Mouse (Mus musculus): ENCODE results near the gene Jund. TPM values are rescaled to one million over a fixed set of nuclear protein-coding genes. Genes with fewer than 3 reads are reported as not detected.
A peak's percentile ranks its signal among the peaks of the same experiment; 100 is the strongest.

Gene Jund
- polyA plus RNA-seq, 1 experiment from 2014 or later, result 117 TPM

- peak within 1 kb of the TSS; percentile 76 for H3K4me3 ChIP-seq (replicated peaks)
- peak within 1 kb of the TSS; percentile 76 for H3K9ac ChIP-seq (replicated peaks)
- peak within 1 kb of the TSS; percentile 84 for H3K4me2 ChIP-seq
- peaks cover 22% of the 10 kb centered on the region for H3K36me3 ChIP-seq
- peaks cover 29% of the 10 kb centered on the region for H3K4me1 ChIP-seq (replicated peaks)
- no peaks in the 10 kb centered on the region for H3K9me3 ChIP-seq
- H3K27me3 ChIP-seq, result no peaks in the 10 kb centered on the region
- 5% methylated on average over 14 of the region's 14 CpGs for WGBS
- ATAC-seq (ENCODE audit: insufficient number of reproducible peaks, insufficient read depth, low FRiP score, low TSS enrichment, low read depth), result no peak; the same call in 1 of the 2 replicates
- H3K27ac ChIP-seq, result peak within 1 kb of the TSS; percentile 86
These were observed 38.5 kb upstream of the Jund start, which contains the start of gene Pgpep1 for GRCm38 (mm10) chr8:70660273-70660725. Gene Pgpep1, minus strand, starts transcription at chr8:70660388.

GRCm38 (mm10) chr8:70663691-70664090, 35.1 kb upstream of the Jund start:
- no peaks in the 10 kb centered on the region for H3K36me3 ChIP-seq
- H3K4me3 ChIP-seq (replicated peaks), result no peak overlapping the region
- H3K9ac ChIP-seq (replicated peaks), result no peak overlapping the region
- 0 out of 2 replicates have a peak, but pooled peaks cover 3% of the 10 kb centered on the region for H3K9me3 ChIP-seq
- no peak overlapping the region for H3K4me2 ChIP-seq
- H3K27ac ChIP-seq, result no peak overlapping the region
- 71% methylated on average over 4 of the region's 4 CpGs for WGBS
- ATAC-seq (ENCODE audit: insufficient number of reproducible peaks, insufficient read depth, low FRiP score, low TSS enrichment, low read depth), result no peak
- no peaks in the 10 kb centered on the region for H3K27me3 ChIP-seq
- peaks cover 16% of the 10 kb centered on the region for H3K4me1 ChIP-seq (replicated peaks)

GRCm38 (mm10) chr8:70664631-70665030, 34.1 kb upstream of the Jund start:
- peaks cover 11% of the 10 kb centered on the region for H3K4me1 ChIP-seq (replicated peaks)
- H3K36me3 ChIP-seq, result no peaks in the 10 kb centered on the region
- no peaks in the 10 kb centered on the region for H3K27me3 ChIP-seq
- H3K27ac ChIP-seq, result no peak overlapping the region
- no peak overlapping the region for H3K9ac ChIP-seq (replicated peaks)
- H3K9me3 ChIP-seq, result 0 out of 2 replicates have a peak, but pooled peaks cover 3% of the 10 kb centered on the region
- H3K4me2 ChIP-seq, result no peak overlapping the region
- 71% methylated on average over 3 of the region's 3 CpGs for WGBS
- H3K4me3 ChIP-seq (replicated peaks), result no peak overlapping the region
- no peak for ATAC-seq (ENCODE audit: insufficient number of reproducible peaks, insufficient read depth, low FRiP score, low TSS enrichment, low read depth)

- no peak overlapping the region for H3K27ac ChIP-seq
- H3K4me1 ChIP-seq (replicated peaks), result peaks cover 3% of the 10 kb centered on the region
- ATAC-seq (ENCODE audit: insufficient number of reproducible peaks, insufficient read depth, low FRiP score, low TSS enrichment, low read depth), result no peak
- H3K4me3 ChIP-seq (replicated peaks), result no peak overlapping the region
- no peak overlapping the region for H3K9ac ChIP-seq (replicated peaks)
- 0 out of 2 replicates have a peak, but pooled peaks cover 3% of the 10 kb centered on the region for H3K9me3 ChIP-seq
- no peaks in the 10 kb centered on the region for H3K27me3 ChIP-seq
- WGBS, result 61% methylated on average over 2 of the region's 2 CpGs
- H3K4me2 ChIP-seq, result no peak overlapping the region
- H3K36me3 ChIP-seq, result no peaks in the 10 kb centered on the region
These were observed 33.1 kb upstream of the Jund start for GRCm38 (mm10) chr8:70665599-70665998.

GRCm38 (mm10) chr8:70667071-70667470, 31.7 kb upstream of the Jund start:
- H3K4me2 ChIP-seq, result no peak overlapping the region
- H3K4me3 ChIP-seq (replicated peaks), result no peak overlapping the region
- 0 out of 2 replicates have a peak, but pooled peaks cover 3% of the 10 kb centered on the region for H3K9me3 ChIP-seq
- no peak overlapping the region for H3K9ac ChIP-seq (replicated peaks)
- 73% methylated on average over 5 of the region's 5 CpGs for WGBS
- H3K27me3 ChIP-seq, result no peaks in the 10 kb centered on the region
- no peak for ATAC-seq (ENCODE audit: insufficient number of reproducible peaks, insufficient read depth, low FRiP score, low TSS enrichment, low read depth)
- no peak overlapping the region for H3K27ac ChIP-seq
- H3K4me1 ChIP-seq (replicated peaks), result peaks cover 3% of the 10 kb centered on the region; the same call in 1 of the 2 replicates
- H3K36me3 ChIP-seq, result no peaks in the 10 kb centered on the region

- WGBS, result 75% methylated on average over 10 of the region's 10 CpGs
- Histone ChIP-seq H3K9ac (replicated peaks) (no peak overlapping the region), H3K4me1 (replicated peaks) (peaks cover 17% of the 10 kb centered on the region), H3K27me3 (no peaks in the 10 kb centered on the region), H3K4me2 (no peak overlapping the region), H3K9me3 (0 out of 2 replicates have a peak, but pooled peaks cover 3% of the 10 kb centered on the region), H3K4me3 (replicated peaks) (no peak overlapping the region), H3K36me3 (peaks cover 4% of the 10 kb centered on the region; the same call in 1 of the 2 replicates), H3K27ac (0 out of 2 replicates have a peak overlapping the region, but pooled peaks have one; percentile 85)
- no peak for ATAC-seq (ENCODE audit: insufficient number of reproducible peaks, insufficient read depth, low FRiP score, low TSS enrichment, low read depth)
These were observed 27.0 kb upstream of the Jund start for GRCm38 (mm10) chr8:70671615-70672324.

GRCm38 (mm10) chr8:70672325-70673078, 26.2 kb upstream of the Jund start:
- peak overlapping the region; percentile 77 for H3K4me2 ChIP-seq
- peaks cover 8% of the 10 kb centered on the region; the same call in 1 of the 2 replicates for H3K36me3 ChIP-seq
- H3K9ac ChIP-seq (replicated peaks), result peak overlapping the region; percentile 48
- H3K9me3 ChIP-seq, result 0 out of 2 replicates have a peak, but pooled peaks cover 3% of the 10 kb centered on the region
- ATAC-seq (ENCODE audit: insufficient number of reproducible peaks, insufficient read depth, low FRiP score, low TSS enrichment, low read depth), result peak; percentile 23; the same call in 1 of the 2 replicates
- no peaks in the 10 kb centered on the region for H3K27me3 ChIP-seq
- peak overlapping the region; percentile 85 for H3K27ac ChIP-seq
- peak overlapping the region; percentile 64 for H3K4me3 ChIP-seq (replicated peaks)
- peaks cover 14% of the 10 kb centered on the region for H3K4me1 ChIP-seq (replicated peaks)
- 40% methylated on average over 19 of the region's 19 CpGs for WGBS

GRCm38 (mm10) chr8:70673079-70673856, 25.5 kb upstream of the Jund start, which contains the start of gene Lsm4:
Gene Lsm4, plus strand, starts transcription at chr8:70673248.
- ATAC-seq (ENCODE audit: insufficient number of reproducible peaks, insufficient read depth, low FRiP score, low TSS enrichment, low read depth), result peak; percentile 96
- Histone ChIP-seq H3K4me1 (replicated peaks) (peaks cover 14% of the 10 kb centered on the region), H3K27me3 (no peaks in the 10 kb centered on the region), H3K9me3 (no peaks in the 10 kb centered on the region), H3K4me3 (replicated peaks) (peak within 1 kb of the TSS; percentile 64), H3K36me3 (peaks cover 16% of the 10 kb centered on the region), H3K4me2 (peak within 1 kb of the TSS; percentile 77), H3K27ac (peak within 1 kb of the TSS; percentile 90), H3K9ac (replicated peaks) (peak within 1 kb of the TSS; percentile 65)
- WGBS, result under 1% methylated on average over 60 of the region's 60 CpGs

- Histone ChIP-seq H3K4me1 (replicated peaks) (peaks cover 14% of the 10 kb centered on the region), H3K4me2 (peak overlapping the region; percentile 77), H3K9ac (replicated peaks) (peak overlapping the region; percentile 65), H3K27me3 (no peaks in the 10 kb centered on the region), H3K27ac (peak overlapping the region; percentile 90), H3K4me3 (replicated peaks) (peak overlapping the region; percentile 64), H3K36me3 (peaks cover 24% of the 10 kb centered on the region), H3K9me3 (no peaks in the 10 kb centered on the region)
- 86% methylated on average over 3 of the region's 3 CpGs for WGBS
- no peak for ATAC-seq (ENCODE audit: insufficient number of reproducible peaks, insufficient read depth, low FRiP score, low TSS enrichment, low read depth)
These were observed 24.6 kb upstream of the Jund start for GRCm38 (mm10) chr8:70674109-70674508.

- ATAC-seq (ENCODE audit: insufficient number of reproducible peaks, insufficient read depth, low FRiP score, low TSS enrichment, low read depth), result no peak
- Histone ChIP-seq H3K4me1 (replicated peaks) (peaks cover 14% of the 10 kb centered on the region), H3K4me2 (0 out of 2 replicates have a peak overlapping the region, but pooled peaks have one; percentile 77), H3K27me3 (no peaks in the 10 kb centered on the region), H3K9me3 (no peaks in the 10 kb centered on the region), H3K4me3 (replicated peaks) (no peak overlapping the region; the same call in 1 of the 2 replicates), H3K9ac (replicated peaks) (0 out of 2 replicates have a peak overlapping the region, but pooled peaks have one; percentile 28), H3K27ac (no peak overlapping the region), H3K36me3 (peaks cover 30% of the 10 kb centered on the region)
- WGBS, result 74% methylated on average over 4 of the region's 4 CpGs
These were observed 24.0 kb upstream of the Jund start for GRCm38 (mm10) chr8:70674716-70675115.
